Mouse (Mus musculus) stomach, postnatal 0 days (tissue): ENCODE measurements around the gene Pdzrn3.

Experiments
- CTCF ChIP-seq: IDR thresholded peaks from 2 replicates; pipeline ENCODE4 v1.5.1; 2016; ENCODE audit warnings: antibody characterized with exemption, low read depth, mild to moderate bottlenecking, moderate library complexity
- EP300 ChIP-seq: optimal IDR thresholded peaks from 2 replicates; pipeline ENCODE3; 2016; ENCODE audit warnings: antibody characterized with exemption

DNA sequence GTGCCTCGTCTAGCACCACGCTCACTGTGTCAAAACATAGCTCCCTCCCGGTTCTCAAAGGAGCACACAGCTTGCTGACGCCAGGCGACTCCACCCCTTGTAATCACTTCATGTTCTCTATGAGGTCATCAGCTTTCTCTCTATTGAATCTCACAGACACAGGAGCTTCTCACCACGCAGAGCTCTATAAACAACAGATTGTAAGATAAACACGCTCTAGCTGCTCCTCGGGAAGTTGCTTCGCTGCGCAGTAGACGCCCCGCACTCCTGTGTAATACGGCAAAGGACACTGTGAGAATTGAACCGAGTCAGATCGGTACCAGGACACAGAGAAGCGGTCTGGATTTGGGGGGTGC is 162.3 kb downstream of the Pdzrn3 start:
- TF ChIP-seq CTCF: no peak
- no peak for TF ChIP-seq EP300
